Mouse (Mus musculus) macrophage (primary cell): ENCODE data around the gene Ifi47. TPM values are rescaled to one million over a fixed set of nuclear protein-coding genes. Genes with fewer than 3 reads are reported as not detected.
"Not testable (repeated sequence)": the region's sequence is repeated elsewhere in the genome, so short reads cannot be mapped to it uniquely, and the experiment has no call there.

Experiments
- H3K27ac ChIP-seq: fragments of 350-480 bp; formaldehyde crosslinking; 2 replicates; pipeline ENCODE4 v1.9.0; 2021
- H3K36me3 ChIP-seq: fragments of 350-480 bp; formaldehyde crosslinking; 2 replicates; pipeline ENCODE4 v1.9.0; 2021; ENCODE audit errors: inconsistent target
- H3K4me3 ChIP-seq: fragments of 350-480 bp; formaldehyde crosslinking; 2 replicates; pipeline ENCODE4 v1.9.0; 2021; ENCODE audit errors: inconsistent target
- H3K79me2 ChIP-seq: fragments of 350-480 bp; formaldehyde crosslinking; 2 replicates; pipeline ENCODE4 v1.9.0; 2021; ENCODE audit errors: inconsistent target
- WGBS: methylation state at CpG from one replicate; pipeline ENCODE4 v1.1.7; 2026; ENCODE audit warnings: inconsistent platforms; ENCODE audit not compliant: missing documents; 5-methylcytosine and 5-hydroxymethylcytosine counted together
- polyA plus RNA-seq: library from polyadenylated mRNA; stranded (reverse); fragments of 250-400 nt; gene quantifications from 3 replicates; pipeline ENCODE4 v1.2.4, GENCODE M21; 2018; ENCODE audit warnings: inconsistent platforms
- total RNA-seq, 78 experiments: library from RNA; depleted of rRNA; stranded (reverse); fragments of 250-400 nt; gene quantifications; 1 replicate in 9 of 78; 2 replicates in 24 of 78; 3 replicates in 43 of 78; 4 replicates in 2 of 78; pipeline ENCODE4 v1.2.4; 2018; ENCODE audit warnings: inconsistent platforms in 56 of 78

Ifi47 gene
- total RNA-seq (2018; cell fraction: chromatin; rRNA removed), result 100 to 1,000 TPM in 13 of 26 experiments, 10 to 100 TPM in 11, 1 to 10 TPM in 2; 6.9 to 403 (median 98.1) TPM
- total RNA-seq (2018; cell fraction: cytosol; rRNA removed), result 100 to 1,000 TPM in 15 of 26 experiments, 10 to 100 TPM in 11; 52.2 to 394 (median 215) TPM
- total RNA-seq (2018; cell fraction: nucleus; rRNA removed), result 100 to 1,000 TPM in 16 of 26 experiments, 10 to 100 TPM in 10; 27.4 to 356 (median 184) TPM
- 34.8 to 249 TPM (median 64.0 TPM) in 3 replicates for polyA plus RNA-seq

- Histone ChIP-seq H3K79me2 (peaks cover 29% of the 10 kb centered on the region; the same call in 1 of the 2 replicates), H3K4me3 (peak within 1 kb of the TSS; percentile 20), H3K27ac (peak within 1 kb of the TSS; percentile 93)
- 6% methylated on average over 6 of the region's 6 CpGs for WGBS
- H3K36me3 ChIP-seq, result not testable (repeated sequence)
Observed at GRCm38 (mm10) chr11:49076001-49076757, at the start of gene Ifi47. Ifi47 (plus strand) TSS chr11:49076587.

DNA sequence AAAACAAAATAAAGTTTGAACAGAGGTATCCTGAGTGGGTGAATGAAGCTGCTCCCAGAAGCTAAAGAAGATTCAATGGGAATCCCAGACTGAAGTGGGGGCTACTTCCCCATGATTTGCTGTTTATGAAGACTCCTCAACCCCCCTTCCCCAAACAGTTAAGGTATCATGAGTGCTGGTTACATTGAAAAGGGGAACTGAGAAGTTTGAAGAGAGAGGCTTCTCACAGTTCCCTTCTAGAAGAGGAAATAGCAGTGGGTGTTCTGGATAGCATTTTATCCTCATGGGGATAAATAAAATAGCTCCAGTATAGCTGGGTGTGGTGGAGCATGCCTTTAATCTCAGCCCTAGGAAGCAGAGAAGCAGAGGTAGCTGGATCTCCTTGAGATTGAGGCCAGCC lies 26.3 kb upstream of the Ifi47 start:
- not testable (repeated sequence) for H3K36me3 ChIP-seq, H3K27ac ChIP-seq, H3K4me3 ChIP-seq
- peaks cover 23% of the 10 kb centered on the region for H3K79me2 ChIP-seq

- not testable (repeated sequence) for H3K4me3 ChIP-seq, H3K36me3 ChIP-seq
- WGBS, result no CpG with 5 or more reads among the region's 6 CpGs
- Histone ChIP-seq H3K79me2 (peaks cover 16% of the 10 kb centered on the region), H3K27ac (peak within 1 kb of the TSS; percentile 64)
Observed at GRCm38 (mm10) chr11:49051093-49051891, 25.1 kb upstream of the Ifi47 start, which contains the start of gene 9930111J21Rik2. 9930111J21Rik2 (minus strand) TSS chr11:49051242.

- not testable (repeated sequence) for H3K27ac ChIP-seq, H3K36me3 ChIP-seq, H3K4me3 ChIP-seq
- WGBS, result no CpG with 5 or more reads among the region's 5 CpGs
- H3K79me2 ChIP-seq, result peaks cover 16% of the 10 kb centered on the region
Observed at GRCm38 (mm10) chr11:49051894-49052293, 24.5 kb upstream of the Ifi47 start.

DNA sequence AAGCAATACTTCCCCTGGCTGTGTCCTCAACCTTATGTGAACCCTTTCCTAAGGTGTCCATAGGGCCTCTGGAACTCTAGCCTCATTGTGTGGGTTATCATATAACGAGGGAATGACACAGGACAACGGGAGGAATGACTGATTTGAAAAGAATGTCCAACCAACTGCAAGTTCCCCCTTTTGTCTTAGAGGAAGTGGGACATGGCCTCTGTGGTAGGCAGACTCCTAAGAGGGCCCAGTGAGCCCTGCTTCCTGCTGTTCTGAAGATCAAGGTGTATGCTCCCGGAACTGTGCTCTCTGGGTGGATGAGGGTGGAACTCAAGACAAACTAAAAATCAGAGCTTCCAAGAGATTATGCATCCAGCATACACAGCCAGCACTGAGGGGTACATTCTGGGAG lies 16.3 kb upstream of the Ifi47 start:
- no CpG with 5 or more reads among the region's 3 CpGs for WGBS
- not testable (repeated sequence) for H3K27ac ChIP-seq, H3K4me3 ChIP-seq, H3K36me3 ChIP-seq
- peaks cover 34% of the 10 kb centered on the region for H3K79me2 ChIP-seq

DNA sequence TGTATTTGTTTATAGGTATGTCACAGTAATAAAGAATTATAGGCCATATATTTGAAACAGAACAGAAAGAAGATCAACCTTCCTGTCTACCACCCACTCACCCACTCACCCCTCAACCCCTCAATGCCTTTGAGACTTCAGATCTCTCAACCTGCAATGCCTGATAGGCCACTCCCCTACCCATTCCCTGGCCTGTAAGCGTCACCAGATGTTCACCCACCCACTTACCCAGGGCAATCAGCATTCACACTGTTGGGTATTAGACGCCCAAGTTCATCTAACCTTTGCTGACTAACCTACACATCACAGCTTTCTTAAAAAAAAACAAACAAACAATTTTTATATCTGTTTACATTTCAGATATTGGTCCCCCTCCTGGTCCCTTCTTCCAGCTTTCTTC lies 14.5 kb upstream of the Ifi47 start:
- not testable (repeated sequence) for H3K36me3 ChIP-seq, H3K27ac ChIP-seq
- Histone ChIP-seq H3K4me3 (peak overlapping the region; percentile 13; the same call in 1 of the 2 replicates), H3K79me2 (peaks cover 34% of the 10 kb centered on the region)
- WGBS, result 50% methylated on average over 1 of the region's 2 CpGs

GRCm38 (mm10) chr11:49063713-49064469 lies 12.5 kb upstream of the Ifi47 start, which contains the start of gene Tgtp2:
Tgtp2 (minus strand) TSS chr11:49064206.
- WGBS, result 0% methylated on average over 3 of the region's 5 CpGs
- H3K79me2 ChIP-seq, result peaks cover 34% of the 10 kb centered on the region
- peak within 1 kb of the TSS; percentile 37 for H3K27ac ChIP-seq
- not testable (repeated sequence) for H3K36me3 ChIP-seq
- peak within 1 kb of the TSS; percentile 17; the same call in 1 of the 2 replicates for H3K4me3 ChIP-seq

DNA sequence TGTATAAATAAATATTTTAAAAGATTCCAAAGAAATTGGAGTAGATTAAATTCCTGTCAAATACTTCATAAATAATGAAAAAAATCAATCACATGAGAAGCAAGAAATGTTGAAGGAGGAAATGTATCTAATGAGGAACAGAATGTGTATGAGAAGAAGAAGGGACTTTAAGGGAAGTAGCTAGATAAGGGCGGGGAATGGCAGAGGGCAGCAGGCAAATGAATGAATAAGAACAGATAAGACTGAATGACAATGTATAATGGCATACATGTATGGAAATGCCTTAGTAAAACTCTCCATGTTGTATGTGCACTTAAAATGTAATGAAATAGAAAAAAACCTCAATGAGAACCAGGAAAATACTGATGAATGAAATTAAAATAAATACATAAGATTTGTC lies 8.0 kb upstream of the Ifi47 start:
- H3K79me2 ChIP-seq, result peaks cover 7% of the 10 kb centered on the region; the same call in 1 of the 2 replicates
- 44% methylated on average over 1 of the region's 1 CpGs for WGBS
- H3K27ac ChIP-seq, result no peak overlapping the region
- no peak overlapping the region for H3K4me3 ChIP-seq
- no peaks in the 10 kb centered on the region for H3K36me3 ChIP-seq

GRCm38 (mm10) chr11:49077012-49077411 lies 625 bp downstream of the Ifi47 start:
- no peaks in the 10 kb centered on the region for H3K36me3 ChIP-seq
- H3K4me3 ChIP-seq, result peak overlapping the region; percentile 20
- H3K27ac ChIP-seq, result peak overlapping the region; percentile 93
- WGBS, result 11% methylated on average over 1 of the region's 1 CpGs
- peaks cover 29% of the 10 kb centered on the region; the same call in 1 of the 2 replicates for H3K79me2 ChIP-seq

- no peaks in the 10 kb centered on the region for H3K36me3 ChIP-seq
- H3K79me2 ChIP-seq, result peaks cover 42% of the 10 kb centered on the region; the same call in 1 of the 2 replicates
- H3K27ac ChIP-seq, result no peak overlapping the region
- no peak overlapping the region for H3K4me3 ChIP-seq
- 63% methylated on average over 3 of the region's 3 CpGs for WGBS
Observed at GRCm38 (mm10) chr11:49078719-49079118, 2.3 kb downstream of the Ifi47 start.

DNA sequence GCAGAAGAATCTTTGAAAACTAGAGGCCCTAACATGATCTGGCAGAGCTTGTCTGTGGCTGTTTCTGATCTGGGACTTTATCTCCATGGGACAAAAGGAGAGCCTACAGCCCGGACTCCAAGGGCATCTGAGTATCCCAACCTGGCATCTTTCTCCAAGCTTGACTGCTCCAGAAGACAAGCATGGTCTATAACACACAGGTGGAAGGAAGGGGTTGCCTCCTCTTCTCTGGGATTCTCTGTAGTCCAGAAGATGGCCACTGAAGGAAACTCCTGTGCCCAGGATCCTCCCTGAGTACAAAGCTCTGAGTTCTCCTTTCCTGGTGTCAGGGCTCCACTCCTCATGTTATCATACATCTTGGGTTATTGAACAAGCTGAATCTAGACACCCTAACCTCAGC lies 4.2 kb downstream of the Ifi47 start:
- peak overlapping the region; percentile 19 for H3K27ac ChIP-seq
- WGBS, result 64% methylated on average over 1 of the region's 1 CpGs
- H3K79me2 ChIP-seq, result peaks cover 57% of the 10 kb centered on the region; the same call in 1 of the 2 replicates
- no peaks in the 10 kb centered on the region for H3K36me3 ChIP-seq
- H3K4me3 ChIP-seq, result no peak overlapping the region

DNA sequence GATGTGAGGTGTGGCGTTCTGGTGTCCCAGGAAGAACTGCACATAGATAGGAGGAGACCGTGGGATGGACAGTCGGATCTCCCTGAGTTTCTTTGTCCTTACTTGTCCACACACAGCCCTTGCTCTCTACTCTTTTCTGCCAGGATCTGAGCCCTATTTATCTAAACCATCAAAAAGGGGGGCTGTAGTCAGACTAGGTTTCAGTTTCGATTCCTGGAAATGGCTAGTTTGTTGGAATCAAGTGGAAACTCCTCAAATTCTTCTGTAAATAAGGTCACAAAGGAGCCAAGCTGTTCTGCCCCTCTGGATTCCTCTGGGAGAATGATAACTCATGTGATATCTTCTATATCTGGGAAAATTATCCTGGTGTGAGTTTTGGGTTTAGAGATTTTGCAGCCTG lies 5.0 kb downstream of the Ifi47 start:
- Histone ChIP-seq H3K4me3 (no peak overlapping the region), H3K36me3 (no peaks in the 10 kb centered on the region), H3K27ac (peak overlapping the region; percentile 79), H3K79me2 (peaks cover 64% of the 10 kb centered on the region; the same call in 1 of the 2 replicates)
- 20% methylated on average over 4 of the region's 4 CpGs for WGBS

DNA sequence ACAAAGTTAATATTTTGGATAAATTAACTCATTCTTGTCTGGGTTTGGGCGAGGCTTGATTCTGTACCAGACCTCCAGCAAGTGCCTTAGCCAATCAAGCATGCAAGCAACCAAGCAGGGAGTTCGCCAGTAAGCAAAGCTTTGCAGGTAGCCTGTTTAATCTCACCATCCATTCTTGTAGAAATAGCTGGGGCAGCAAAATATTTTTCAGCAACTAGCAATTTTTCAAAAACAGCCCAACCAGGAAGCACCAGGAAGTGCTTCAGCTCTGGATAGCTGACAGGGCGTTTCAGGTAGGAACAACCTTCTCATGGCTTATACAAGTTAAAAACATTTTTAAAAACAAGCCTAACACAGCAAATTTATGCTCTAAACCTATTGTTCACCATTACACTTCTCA lies 5.5 kb downstream of the Ifi47 start:
- Histone ChIP-seq H3K27ac (peak overlapping the region; percentile 79), H3K4me3 (no peak overlapping the region), H3K36me3 (no peaks in the 10 kb centered on the region), H3K79me2 (peaks cover 69% of the 10 kb centered on the region; the same call in 1 of the 2 replicates)
- WGBS, result 57% methylated on average over 3 of the region's 3 CpGs

GRCm38 (mm10) chr11:49083146-49083545 lies 6.8 kb downstream of the Ifi47 start:
- 93% methylated on average over 1 of the region's 1 CpGs for WGBS

More at GRCm38 (mm10) chr11:49083146-49083545, 6.8 kb downstream of the Ifi47 start:
- no peak overlapping the region for H3K4me3 ChIP-seq
- H3K79me2 ChIP-seq, result peaks cover 68% of the 10 kb centered on the region; the same call in 1 of the 2 replicates
- H3K36me3 ChIP-seq, result no peaks in the 10 kb centered on the region
- H3K27ac ChIP-seq, result no peak overlapping the region
